Mouse (Mus musculus) C2C12 (cell line): ENCODE results near the gene Rbpms2.

Experiments
- CEBPB ChIP-seq: IDR thresholded peaks from one replicate; pipeline ENCODE4 v1.6.1; 2011; ENCODE audit warnings: low read depth, mild to moderate bottlenecking, control low read depth, moderate library complexity
- CTCF ChIP-seq: IDR thresholded peaks from one replicate; pipeline ENCODE4 v1.5.1; 2011; ENCODE audit not compliant: control insufficient read depth, insufficient read depth, insufficient read length
- MYOD1 ChIP-seq: IDR thresholded peaks from one replicate; pipeline ENCODE4 v1.6.1; 2011; ENCODE audit warnings: low read depth; ENCODE audit not compliant: control insufficient read depth, insufficient read length
- MYOG ChIP-seq: IDR thresholded peaks from one replicate; pipeline ENCODE4 v1.6.1; 2011; ENCODE audit not compliant: control insufficient read depth, insufficient read length; ENCODE audit errors: extremely low read depth

- no peak for TF ChIP-seq CTCF
- TF ChIP-seq CEBPB: no peak
- TF ChIP-seq MYOD1: no peak
- TF ChIP-seq MYOG: no peak
Observed at GRCm38 (mm10) chr9:65613098-65613497, 16.4 kb upstream of the Rbpms2 start.
